Mouse (Mus musculus) G1E (cell line): Measurements from ENCODE around the gene Selenoo.

Experiments
- CTCF ChIP-seq: IDR thresholded peaks from 2 replicates; pipeline ENCODE4 v1.5.1; 2012; ENCODE audit warnings: low read depth, low read length, inconsistent platforms, mixed read lengths
- GATA1 ChIP-seq: IDR thresholded peaks from 2 replicates; pipeline ENCODE4 v1.6.1; 2012; ENCODE audit warnings: borderline replicate concordance, low read length, inconsistent platforms, mixed read lengths
- GATA2 ChIP-seq: IDR thresholded peaks from 2 replicates; pipeline ENCODE4 v1.6.1; 2012; ENCODE audit warnings: low read depth, low read length, inconsistent platforms, borderline replicate concordance
- TAL1 ChIP-seq: conservative IDR thresholded peaks from 2 replicates; pipeline ENCODE4 v1.6.1; 2012; ENCODE audit warnings: low read depth, low read length, inconsistent platforms, mixed read lengths

DNA sequence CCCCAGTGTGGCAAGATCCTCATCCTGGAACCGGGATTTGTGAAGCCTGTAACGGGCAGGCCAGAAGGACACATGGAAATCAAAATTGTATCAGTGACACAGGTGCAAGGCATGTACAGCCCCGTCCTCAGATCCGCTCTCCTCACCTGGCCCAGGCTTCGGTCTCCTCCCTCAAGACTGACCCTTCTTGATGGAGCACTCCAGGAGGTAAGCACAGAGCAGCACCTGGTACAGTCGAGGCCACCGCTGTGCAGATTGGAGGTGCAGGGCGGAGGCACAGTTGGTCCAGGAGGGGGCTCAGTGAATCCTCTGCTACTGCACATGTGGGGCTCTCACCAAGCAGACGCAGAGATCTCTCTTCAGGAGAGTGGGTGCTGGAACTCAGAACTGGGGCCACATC is 36.5 kb downstream of the Selenoo start:
- TF ChIP-seq CTCF (no peak), TAL1 (no peak), GATA1 (no peak), GATA2 (no peak)
